Mouse (Mus musculus): ENCODE data around the gene Mum1. TPM values are rescaled to one million over a fixed set of nuclear protein-coding genes. Genes with fewer than 3 reads are reported as not detected.

Gene Mum1
- polyA plus RNA-seq (2014; fragmentation: Nextera tagmentation; extraction: Ambion mirVana), result 75.6 and 79.4 TPM in 2 replicates

DNA sequence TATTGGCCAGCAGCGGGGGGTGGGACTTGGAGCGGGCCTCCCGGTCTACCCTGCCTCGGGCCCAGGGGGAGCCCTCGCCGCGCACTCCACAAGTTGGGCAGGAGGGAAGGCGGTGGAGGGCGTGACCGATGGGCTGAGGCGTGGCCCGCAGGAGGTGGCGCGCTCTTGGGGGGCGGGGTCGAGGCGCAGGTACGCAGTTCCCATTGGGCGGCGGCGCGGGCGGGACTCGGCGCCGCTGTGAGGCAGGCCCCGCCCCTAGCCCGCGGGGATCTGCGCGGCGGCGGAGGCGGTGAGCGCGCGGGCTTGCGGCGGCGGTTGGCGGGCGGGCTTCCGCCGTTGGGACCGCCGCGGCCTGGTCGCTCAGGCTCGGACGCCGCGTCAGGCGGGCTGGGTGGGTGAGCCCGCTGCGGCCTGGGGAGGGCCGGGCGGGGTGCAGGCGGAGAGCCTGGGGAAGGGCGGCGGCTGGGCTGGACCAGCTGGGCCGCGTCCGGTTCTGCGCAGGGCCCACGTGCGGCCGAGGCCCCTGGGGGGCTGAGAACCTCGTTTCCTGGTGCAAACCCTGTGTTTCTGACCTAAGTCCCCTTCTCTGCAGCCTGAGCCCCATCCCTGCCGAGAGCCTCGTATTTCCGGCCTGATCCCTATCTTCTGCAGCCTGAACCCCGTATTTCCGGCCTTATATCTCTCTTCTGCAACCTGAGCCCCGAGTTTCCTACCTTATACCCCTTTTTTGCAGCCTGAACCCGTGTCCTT lies at the start of gene Mum1:
Gene Mum1, plus strand, starts transcription at position 19 of the 750 bp plus-strand sequence.
- Histone ChIP-seq H3K4me2 (ENCODE audit: low read depth, low read length, severe bottlenecking) (peak within 1 kb of the TSS; percentile 93), H3K9me3 (ENCODE audit: control insufficient read depth, low read length) (no peaks in the 10 kb centered on the region), H3K27me3 (ENCODE audit: control insufficient read depth, insufficient read depth, low read length) (no peaks in the 10 kb centered on the region), H3K9ac (ENCODE audit: low read length) (peak within 1 kb of the TSS; percentile 97), H3K4me3 (ENCODE audit: low read depth, low read length) (peak within 1 kb of the TSS; percentile 82), H3K27ac (ENCODE audit: low read depth, low read length) (peak within 1 kb of the TSS; percentile 88), H3K4me1 (replicated peaks; ENCODE audit: control insufficient read depth, insufficient read depth, low read length) (peaks cover 16% of the 10 kb centered on the region), H3K36me3 (ENCODE audit: control insufficient read depth, insufficient read depth, low read length) (no peaks in the 10 kb centered on the region; the same call in 1 of the 2 replicates)
- peak; percentile 100 for DNase-seq (ENCODE audit: low spot score)
- peak; percentile 98 for ATAC-seq (replicated peaks; ENCODE audit: low FRiP score)
- under 1% methylated on average over 69 of the region's 75 CpGs for WGBS

DNA sequence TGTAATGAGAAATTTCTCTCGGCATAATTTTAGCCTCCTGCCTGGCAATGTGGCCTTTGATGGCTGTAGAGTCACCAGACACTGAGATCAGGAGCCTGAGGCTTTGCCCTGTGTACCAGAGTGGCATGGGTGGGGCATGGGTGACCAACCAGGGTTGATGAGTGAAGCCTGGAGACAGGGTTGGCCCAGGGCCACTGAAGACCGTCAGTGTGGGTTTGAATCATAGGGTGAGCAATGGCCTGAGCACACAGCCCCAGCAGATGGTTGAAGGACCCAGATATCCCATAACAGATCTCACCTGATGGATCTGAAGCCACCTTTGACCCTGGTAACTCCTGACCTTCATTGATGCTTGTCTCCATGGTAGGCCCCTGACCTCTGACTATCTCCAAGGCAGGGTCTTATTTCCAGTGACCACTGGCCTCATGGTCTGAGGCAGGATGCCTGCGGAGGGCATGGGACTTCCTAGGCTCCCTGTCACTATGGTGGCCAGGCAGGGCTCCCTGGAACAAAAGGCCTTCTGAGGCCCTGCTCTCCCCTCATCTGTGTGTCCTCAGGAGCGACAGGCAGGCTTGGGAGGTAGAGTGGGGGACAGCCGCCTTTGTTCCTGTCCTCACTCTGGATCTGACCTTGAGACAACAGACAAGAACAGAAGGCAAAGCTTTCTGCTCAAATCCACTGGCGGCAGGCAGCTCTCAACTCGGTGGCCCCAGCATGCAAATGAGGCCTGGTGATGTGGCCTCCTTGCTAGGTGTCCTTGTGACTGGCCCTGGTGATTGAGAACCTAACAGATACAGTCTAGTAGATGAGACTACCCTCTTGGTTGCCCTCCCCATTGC lies 48.6 kb upstream of the Mum1 start:
- ATAC-seq (replicated peaks; ENCODE audit: low FRiP score), result no peak
- H3K9ac ChIP-seq (ENCODE audit: low read length), result no peak overlapping the region
- WGBS, result 66% methylated on average over 7 of the region's 7 CpGs
- no peaks in the 10 kb centered on the region for H3K36me3 ChIP-seq (ENCODE audit: control insufficient read depth, insufficient read depth, low read length)
- H3K4me1 ChIP-seq (replicated peaks; ENCODE audit: control insufficient read depth, insufficient read depth, low read length), result peaks cover 11% of the 10 kb centered on the region; the same call in 1 of the 2 replicates
- H3K4me2 ChIP-seq (ENCODE audit: low read depth, low read length, severe bottlenecking), result no peak overlapping the region
- H3K4me3 ChIP-seq (ENCODE audit: low read depth, low read length), result no peak overlapping the region
- no peak for DNase-seq (ENCODE audit: low spot score)
- no peaks in the 10 kb centered on the region for H3K9me3 ChIP-seq (ENCODE audit: control insufficient read depth, low read length)
- no peak overlapping the region for H3K27ac ChIP-seq (ENCODE audit: low read depth, low read length)
- no peaks in the 10 kb centered on the region for H3K27me3 ChIP-seq (ENCODE audit: control insufficient read depth, insufficient read depth, low read length)

DNA sequence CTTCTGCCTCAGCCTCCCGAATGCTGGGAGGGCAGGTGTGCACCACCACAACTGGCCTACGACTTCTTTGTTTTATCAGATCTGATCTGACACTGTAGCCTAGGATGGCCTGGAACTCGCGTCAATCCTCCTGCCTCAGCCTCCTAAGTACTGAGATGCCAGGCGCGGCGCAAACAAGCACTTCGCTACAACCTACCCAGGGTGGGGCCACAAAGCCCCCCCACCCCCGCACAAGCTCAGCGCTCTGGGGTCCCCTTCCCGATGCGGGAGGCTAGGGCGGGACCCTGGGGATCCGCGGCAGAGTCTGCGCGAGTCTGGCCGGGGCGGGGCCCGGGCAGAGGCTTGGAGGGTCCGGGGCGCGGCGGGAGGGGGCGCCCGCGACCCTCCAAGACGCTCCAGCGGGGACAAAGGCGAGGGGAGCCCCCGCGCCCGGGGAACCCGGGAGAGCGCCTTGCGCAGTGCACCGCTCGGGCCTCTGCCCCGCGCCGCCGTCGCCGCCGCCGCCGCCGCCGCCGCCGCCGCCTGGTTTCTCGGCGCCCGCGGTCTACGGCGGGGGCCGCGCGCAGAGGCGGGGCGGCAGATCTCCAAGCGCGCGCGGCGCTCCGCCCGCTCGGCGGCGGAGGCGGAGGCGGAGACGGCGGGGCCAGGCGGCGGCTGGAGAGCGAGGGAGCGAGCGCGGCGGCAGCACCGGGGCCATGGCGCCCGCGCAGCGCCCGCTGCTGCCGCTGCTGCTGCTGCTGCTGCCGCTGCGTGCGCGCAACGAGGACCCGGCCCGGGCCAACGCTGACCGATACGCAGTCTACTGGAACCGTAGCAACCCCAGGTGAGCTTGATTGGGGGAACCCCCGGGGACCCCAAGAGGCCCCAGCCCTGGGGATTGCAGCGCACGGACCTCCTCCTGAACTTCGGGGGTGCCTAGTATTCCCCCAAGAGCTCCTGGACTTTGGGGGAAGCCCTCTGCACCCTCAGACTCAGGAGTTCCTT lies 46.9 kb upstream of the Mum1 start, which contains the start of gene Efna2:
Gene Efna2, plus strand, starts transcription at position 415 of the 984 bp plus-strand sequence.
- peak; percentile 85 for ATAC-seq (replicated peaks; ENCODE audit: low FRiP score)
- DNase-seq (ENCODE audit: low spot score), result peak; percentile 83
- Histone ChIP-seq H3K4me3 (ENCODE audit: low read depth, low read length) (peak within 1 kb of the TSS; percentile 85), H3K9ac (ENCODE audit: low read length) (peak within 1 kb of the TSS; percentile 97), H3K9me3 (ENCODE audit: control insufficient read depth, low read length) (no peaks in the 10 kb centered on the region), H3K27me3 (ENCODE audit: control insufficient read depth, insufficient read depth, low read length) (no peaks in the 10 kb centered on the region), H3K36me3 (ENCODE audit: control insufficient read depth, insufficient read depth, low read length) (no peaks in the 10 kb centered on the region), H3K4me2 (ENCODE audit: low read depth, low read length, severe bottlenecking) (peak within 1 kb of the TSS; percentile 59), H3K27ac (ENCODE audit: low read depth, low read length) (peak within 1 kb of the TSS; percentile 19; the same call in 1 of the 2 replicates), H3K4me1 (replicated peaks; ENCODE audit: control insufficient read depth, insufficient read depth, low read length) (peaks cover 11% of the 10 kb centered on the region; the same call in 1 of the 2 replicates)
- WGBS, result 2% methylated on average over 66 of the region's 106 CpGs

DNA sequence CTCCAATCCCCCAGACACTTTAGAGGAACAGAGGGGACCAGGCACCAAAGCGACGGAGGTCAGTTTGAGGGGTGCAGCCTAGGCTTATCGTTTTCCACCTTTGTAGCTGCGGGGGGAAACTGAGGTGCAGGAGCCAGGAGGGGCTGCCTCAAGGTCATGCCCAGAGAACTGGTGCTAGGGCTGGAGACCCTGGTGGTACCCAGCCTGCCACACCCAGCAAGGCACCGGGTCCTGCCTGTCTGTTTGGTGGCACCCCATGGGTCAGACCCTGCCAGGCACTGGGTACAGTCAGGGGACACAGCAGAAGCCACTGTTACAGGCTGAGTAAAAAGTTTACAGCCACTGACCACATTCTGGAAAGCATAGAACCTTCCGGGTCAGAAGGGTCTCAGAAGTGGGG lies 45.9 kb upstream of the Mum1 start:
- H3K36me3 ChIP-seq (ENCODE audit: control insufficient read depth, insufficient read depth, low read length), result no peaks in the 10 kb centered on the region
- H3K4me2 ChIP-seq (ENCODE audit: low read depth, low read length, severe bottlenecking), result peak overlapping the region; percentile 59
- H3K4me1 ChIP-seq (replicated peaks; ENCODE audit: control insufficient read depth, insufficient read depth, low read length), result peaks cover 11% of the 10 kb centered on the region; the same call in 1 of the 2 replicates
- ATAC-seq (replicated peaks; ENCODE audit: low FRiP score), result no peak
- 38% methylated on average over 6 of the region's 6 CpGs for WGBS
- H3K4me3 ChIP-seq (ENCODE audit: low read depth, low read length), result peak overlapping the region; percentile 85
- no peaks in the 10 kb centered on the region for H3K9me3 ChIP-seq (ENCODE audit: control insufficient read depth, low read length)
- H3K9ac ChIP-seq (ENCODE audit: low read length), result peak overlapping the region; percentile 97
- H3K27ac ChIP-seq (ENCODE audit: low read depth, low read length), result no peak overlapping the region
- peak; percentile 56 for DNase-seq (ENCODE audit: low spot score)
- H3K27me3 ChIP-seq (ENCODE audit: control insufficient read depth, insufficient read depth, low read length), result no peaks in the 10 kb centered on the region

DNA sequence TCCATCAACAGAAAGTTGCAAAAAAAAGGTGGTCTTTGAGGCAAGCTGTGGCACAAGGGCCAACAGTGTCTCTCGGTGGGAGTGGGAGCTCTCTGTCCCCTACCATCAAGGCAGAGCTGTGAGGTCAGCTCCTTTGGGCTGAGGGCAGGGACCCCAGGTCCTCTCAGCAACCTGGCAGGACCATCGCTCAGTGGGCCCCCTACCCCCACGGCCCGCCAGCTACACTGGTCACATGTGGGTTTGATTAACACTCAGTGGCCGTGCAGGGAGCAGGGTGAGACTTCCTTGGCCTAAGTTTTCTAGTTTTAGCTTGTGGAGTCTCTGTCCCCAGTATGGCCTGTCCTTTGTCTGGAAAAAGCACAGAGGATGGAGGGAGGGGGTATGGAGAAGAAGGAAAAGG lies 45.4 kb upstream of the Mum1 start:
- H3K36me3 ChIP-seq (ENCODE audit: control insufficient read depth, insufficient read depth, low read length), result no peaks in the 10 kb centered on the region
- no peaks in the 10 kb centered on the region for H3K9me3 ChIP-seq (ENCODE audit: control insufficient read depth, low read length)
- H3K4me2 ChIP-seq (ENCODE audit: low read depth, low read length, severe bottlenecking), result peak overlapping the region; percentile 59
- WGBS, result 59% methylated on average over 5 of the region's 5 CpGs
- H3K4me3 ChIP-seq (ENCODE audit: low read depth, low read length), result peak overlapping the region; percentile 85
- DNase-seq (ENCODE audit: low spot score) (peak; percentile 53), ATAC-seq (replicated peaks; ENCODE audit: low FRiP score) (no peak)
- peak overlapping the region; percentile 97 for H3K9ac ChIP-seq (ENCODE audit: low read length)
- H3K4me1 ChIP-seq (replicated peaks; ENCODE audit: control insufficient read depth, insufficient read depth, low read length), result peaks cover 10% of the 10 kb centered on the region; the same call in 1 of the 2 replicates
- H3K27ac ChIP-seq (ENCODE audit: low read depth, low read length), result no peak overlapping the region
- H3K27me3 ChIP-seq (ENCODE audit: control insufficient read depth, insufficient read depth, low read length), result no peaks in the 10 kb centered on the region

DNA sequence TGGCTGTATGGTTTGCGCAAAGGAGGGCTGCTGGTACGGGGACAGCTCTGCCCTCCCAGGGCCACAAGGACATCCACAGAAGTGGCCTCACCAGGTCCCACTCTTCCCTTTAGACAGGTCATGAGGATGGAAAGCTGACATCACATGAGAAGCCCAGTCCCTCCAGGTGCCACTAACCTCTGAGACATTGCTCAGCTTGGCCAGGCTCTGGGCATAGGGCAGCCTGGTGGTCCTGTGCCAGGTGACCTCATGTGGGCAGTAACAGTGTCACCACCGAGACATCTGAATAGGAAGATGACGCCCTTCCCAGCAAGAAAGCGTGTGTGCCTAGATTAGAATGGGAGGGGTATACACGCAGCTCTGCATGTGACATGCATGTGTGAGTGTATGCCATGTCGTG lies 43.7 kb upstream of the Mum1 start:
- H3K9ac ChIP-seq (ENCODE audit: low read length), result no peak overlapping the region
- WGBS, result 91% methylated on average over 7 of the region's 7 CpGs
- ATAC-seq (replicated peaks; ENCODE audit: low FRiP score) (no peak), DNase-seq (ENCODE audit: low spot score) (no peak)
- H3K9me3 ChIP-seq (ENCODE audit: control insufficient read depth, low read length), result no peaks in the 10 kb centered on the region
- no peak overlapping the region for H3K4me2 ChIP-seq (ENCODE audit: low read depth, low read length, severe bottlenecking)
- no peaks in the 10 kb centered on the region for H3K27me3 ChIP-seq (ENCODE audit: control insufficient read depth, insufficient read depth, low read length)
- no peak overlapping the region for H3K4me3 ChIP-seq (ENCODE audit: low read depth, low read length)
- no peak overlapping the region for H3K27ac ChIP-seq (ENCODE audit: low read depth, low read length)
- peaks cover 9% of the 10 kb centered on the region; the same call in 1 of the 2 replicates for H3K4me1 ChIP-seq (replicated peaks; ENCODE audit: control insufficient read depth, insufficient read depth, low read length)
- no peaks in the 10 kb centered on the region; the same call in 1 of the 2 replicates for H3K36me3 ChIP-seq (ENCODE audit: control insufficient read depth, insufficient read depth, low read length)

DNA sequence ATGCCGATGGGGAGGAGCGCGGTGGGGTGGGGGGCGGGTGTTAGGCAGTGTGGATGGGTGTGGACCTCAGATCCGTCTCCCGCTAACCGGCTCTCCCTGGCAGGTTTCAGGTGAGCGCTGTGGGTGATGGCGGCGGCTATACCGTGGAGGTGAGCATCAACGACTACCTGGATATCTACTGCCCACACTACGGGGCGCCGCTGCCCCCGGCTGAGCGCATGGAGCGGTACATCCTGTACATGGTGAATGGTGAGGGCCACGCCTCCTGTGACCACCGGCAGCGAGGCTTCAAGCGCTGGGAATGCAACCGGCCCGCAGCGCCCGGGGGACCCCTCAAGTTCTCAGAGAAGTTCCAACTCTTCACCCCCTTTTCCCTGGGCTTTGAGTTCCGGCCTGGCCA lies 39.6 kb upstream of the Mum1 start:
- Histone ChIP-seq H3K4me1 (replicated peaks; ENCODE audit: control insufficient read depth, insufficient read depth, low read length) (peaks cover 11% of the 10 kb centered on the region; the same call in 1 of the 2 replicates), H3K27ac (ENCODE audit: low read depth, low read length) (no peak overlapping the region), H3K27me3 (ENCODE audit: control insufficient read depth, insufficient read depth, low read length) (no peaks in the 10 kb centered on the region), H3K9me3 (ENCODE audit: control insufficient read depth, low read length) (no peaks in the 10 kb centered on the region), H3K36me3 (ENCODE audit: control insufficient read depth, insufficient read depth, low read length) (no peaks in the 10 kb centered on the region; the same call in 1 of the 2 replicates), H3K9ac (ENCODE audit: low read length) (no peak overlapping the region), H3K4me2 (ENCODE audit: low read depth, low read length, severe bottlenecking) (no peak overlapping the region), H3K4me3 (ENCODE audit: low read depth, low read length) (no peak overlapping the region)
- WGBS, result 38% methylated on average over 27 of the region's 27 CpGs
- ATAC-seq (replicated peaks; ENCODE audit: low FRiP score) (no peak), DNase-seq (ENCODE audit: low spot score) (peak; percentile 50)

Data from forebrain, embryonic 11.5 days (tissue).